Mouse (Mus musculus) adrenal gland, adult 18-20 months (tissue): ENCODE measurements around the gene Bap1. TPM values are rescaled to one million over a fixed set of nuclear protein-coding genes. Genes with fewer than 3 reads are reported as not detected.

ENCODE experiments used
- DNase-seq, 2 experiments: peaks; one replicate each; pipeline ENCODE4 v3.0.0; 2021 to 2022; ENCODE audit warnings: low spot score in 2 of 2
- total RNA-seq, 2 experiments: library from RNA; stranded (reverse); gene quantifications; 1 replicate in 1 of 2; 2 replicates in 1 of 2; pipeline ENCODE4 v1.2.3; 2021

The Bap1 gene
- total RNA-seq, 2 experiments from 2014 or later: 55.9 to 69.2 TPM

GRCm38 (mm10) chr14:31233070-31233995 lies 17.9 kb upstream of the Bap1 start:
- DNase-seq: no peak

GRCm38 (mm10) chr14:31233996-31234591 lies 17.2 kb upstream of the Bap1 start:
- DNase-seq: peak; percentile 78 to 83

- peak in 1 of 2 experiments; percentile 28 for DNase-seq
Observed at GRCm38 (mm10) chr14:31237101-31237882, 14.0 kb upstream of the Bap1 start.

- DNase-seq: no peak
Observed at GRCm38 (mm10) chr14:31240528-31240927, 10.7 kb upstream of the Bap1 start.

GRCm38 (mm10) chr14:31244777-31245176 lies 6.5 kb upstream of the Bap1 start:
- DNase-seq: no peak

- DNase-seq: no peak
Observed at GRCm38 (mm10) chr14:31245946-31246345, 5.3 kb upstream of the Bap1 start.

GRCm38 (mm10) chr14:31248396-31248795 lies 2.9 kb upstream of the Bap1 start:
- DNase-seq: no peak

GRCm38 (mm10) chr14:31250222-31251083 lies 797 bp upstream of the Bap1 start:
- DNase-seq: no peak

GRCm38 (mm10) chr14:31251626-31252025 lies 376 bp downstream of the Bap1 start:
- no peak for DNase-seq

GRCm38 (mm10) chr14:31252091-31252490 lies 841 bp downstream of the Bap1 start:
- DNase-seq: no peak

- DNase-seq: no peak
Observed at GRCm38 (mm10) chr14:31258476-31259050, 7.3 kb downstream of the Bap1 start.

- no peak for DNase-seq
Observed at GRCm38 (mm10) chr14:31260374-31260773, 9.1 kb downstream of the Bap1 start.

- no peak for DNase-seq
Observed at GRCm38 (mm10) chr14:31260932-31261331, 9.7 kb downstream of the Bap1 start.

GRCm38 (mm10) chr14:31267649-31268048 lies 16.4 kb downstream of the Bap1 start:
- DNase-seq: no peak

- DNase-seq: no peak
Observed at GRCm38 (mm10) chr14:31268301-31269001, 17.2 kb downstream of the Bap1 start.

- DNase-seq: no peak
Observed at GRCm38 (mm10) chr14:31269456-31270100, 18.3 kb downstream of the Bap1 start.

- no peak for DNase-seq
Observed at GRCm38 (mm10) chr14:31271121-31271520, 19.9 kb downstream of the Bap1 start.

GRCm38 (mm10) chr14:31272164-31272563 lies 20.9 kb downstream of the Bap1 start:
- DNase-seq: peak; percentile 78 to 79

- no peak for DNase-seq
Observed at GRCm38 (mm10) chr14:31285728-31286127, 34.5 kb downstream of the Bap1 start.
